Comparison of ENCODE assay signal across 23 mouse cellular contexts in genomic region chr13:36351529-36351928, GRCm38 (mm10).
A peak's percentile ranks its signal among the peaks of the same experiment; 100 is the strongest.
DNase-seq lines count a peak whose midpoint lies in the region; ATAC-seq and TF ChIP-seq lines count a peak whose summit lies in the region.
"Had no signal": no experiment of that assay in that cellular context is flagged by ENCODE, and none has a peak within 500 bp of the region (broad histone marks: within the 10 kb centered on the region; RNA-seq: fewer than 3 reads in every experiment).

No protein-coding gene starts in this region.

- no peak overlapping the region for H3K27ac ChIP-seq in heart, embryonic 15.5 days
- H3K27ac ChIP-seq in lung, embryonic 14.5 days (ENCODE audit: low read depth): no peak overlapping the region; the same call in 1 of the 2 replicates
- H3K27ac ChIP-seq: embryonic facial prominence, embryonic 12.5 days; hindbrain, embryonic 15.5 days; left cerebral cortex, adult 2 months; limb, embryonic 15.5 days; midbrain, embryonic 10.5 days; neural tube, embryonic 15.5 days; stomach, embryonic 15.5 days had no signal

- DNase-seq in embryo, embryonic 10 days (ENCODE audit: low spot score): peak; percentile 20
- DNase-seq in embryo, embryonic 9.5 days (ENCODE audit: extremely low spot score): no peak
- no peak for DNase-seq in heart, adult 8-10 months (ENCODE audit: low spot score)
- peak; percentile 51 for DNase-seq in lung, embryonic 14.5 days
- DNase-seq in lung, postnatal 36 days: no peak
- DNase-seq in lung, postnatal 10 days: peak; percentile 8
- DNase-seq: adrenal gland, adult 8-10 months; cerebellum, adult 11-12 months; forebrain, postnatal 0 days; gastrocnemius, postnatal 14 days; kidney, adult 2 months; kidney, postnatal 10 days; left cerebral cortex, postnatal 4 days; thymus, postnatal 36 days had no signal

- no peak for ATAC-seq in heart, embryonic 15.5 days (replicated peaks; ENCODE audit: insufficient number of reproducible peaks, insufficient read depth, low FRiP score, low read depth)
- peak; percentile 41; the same call in 1 of the 2 replicates for ATAC-seq in lung, embryonic 14.5 days (ENCODE audit: insufficient read depth)
- ATAC-seq: activated CD4-positive, CD25-positive, alpha-beta regulatory T cell, adult 4 months; forebrain, postnatal 0 days had no signal

- no peaks in the 10 kb centered on the region for H3K9me3 ChIP-seq in heart, embryonic 15.5 days (replicated peaks)
- no peaks in the 10 kb centered on the region for H3K9me3 ChIP-seq in lung, embryonic 14.5 days (ENCODE audit: low read depth, low read length)
- H3K9me3 ChIP-seq: embryonic facial prominence, embryonic 12.5 days; hindbrain, embryonic 15.5 days; limb, embryonic 15.5 days; midbrain, embryonic 10.5 days; neural tube, embryonic 15.5 days; stomach, embryonic 15.5 days had no signal

- H3K36me3 ChIP-seq in heart, embryonic 15.5 days: no peaks in the 10 kb centered on the region
- no peaks in the 10 kb centered on the region for H3K36me3 ChIP-seq in lung, embryonic 14.5 days (ENCODE audit: insufficient read depth)
- H3K36me3 ChIP-seq: embryonic facial prominence, embryonic 12.5 days; hindbrain, embryonic 15.5 days; limb, embryonic 15.5 days; midbrain, embryonic 10.5 days; neural tube, embryonic 15.5 days; stomach, embryonic 15.5 days had no signal

- H3K4me2 ChIP-seq in heart, embryonic 15.5 days: 0 out of 2 replicates have a peak overlapping the region, but pooled peaks have one; percentile 1
- no peak overlapping the region for H3K4me2 ChIP-seq in lung, embryonic 14.5 days
- H3K4me2 ChIP-seq: embryonic facial prominence, embryonic 12.5 days; hindbrain, embryonic 15.5 days; limb, embryonic 15.5 days; neural tube, embryonic 15.5 days; stomach, embryonic 15.5 days had no signal

- no peaks in the 10 kb centered on the region for H3K4me1 ChIP-seq in heart, embryonic 15.5 days (replicated peaks)
- H3K4me1 ChIP-seq in lung, embryonic 14.5 days (ENCODE audit: insufficient read depth): no peaks in the 10 kb centered on the region
- H3K4me1 ChIP-seq: embryonic facial prominence, embryonic 12.5 days; hindbrain, embryonic 15.5 days; limb, embryonic 15.5 days; midbrain, embryonic 10.5 days; neural tube, embryonic 15.5 days; stomach, embryonic 15.5 days had no signal

- no peak overlapping the region for H3K4me3 ChIP-seq in heart, embryonic 15.5 days
- no peak overlapping the region for H3K4me3 ChIP-seq in lung, embryonic 14.5 days (ENCODE audit: low read depth, low read length)
- H3K4me3 ChIP-seq: embryonic facial prominence, embryonic 12.5 days; hindbrain, embryonic 15.5 days; left cerebral cortex, adult 2 months; limb, embryonic 15.5 days; midbrain, embryonic 10.5 days; neural tube, embryonic 15.5 days; stomach, embryonic 15.5 days had no signal

- 38% methylated on average over 11 of the region's 11 CpGs for whole genome bisulfite sequencing in heart, embryonic 15.5 days
- 23% methylated on average over 11 of the region's 11 CpGs for WGBS in lung, embryonic 14.5 days

- no peak for TF ChIP-seq CTCF in lung, embryonic 14.5 days (IDR thresholded peaks at IDR 0.05; ENCODE audit: low read depth)

- no peaks in the 10 kb centered on the region for H3K27me3 ChIP-seq in heart, embryonic 15.5 days
- H3K27me3 ChIP-seq in lung, embryonic 14.5 days (ENCODE audit: insufficient read depth, low read length): no peaks in the 10 kb centered on the region
- H3K27me3 ChIP-seq: embryonic facial prominence, embryonic 12.5 days; hindbrain, embryonic 15.5 days; limb, embryonic 15.5 days; neural tube, embryonic 15.5 days; stomach, embryonic 15.5 days had no signal

- H3K9ac ChIP-seq in heart, embryonic 15.5 days: no peak overlapping the region
- H3K9ac ChIP-seq in lung, embryonic 14.5 days: no peak overlapping the region
- H3K9ac ChIP-seq: embryonic facial prominence, embryonic 12.5 days; forebrain, postnatal 0 days; hindbrain, embryonic 15.5 days; limb, embryonic 15.5 days; neural tube, embryonic 15.5 days; stomach, embryonic 15.5 days had no signal

Comparison
In these comparisons a context has a peak if more than half of its experiments do, and no peak if none do; other contexts are left out.
1. DNase-seq: peak in embryo, embryonic 10 days (single experiment), lung, embryonic 14.5 days (single experiment) and lung, postnatal 10 days (single experiment); none in embryo, embryonic 9.5 days (single experiment), heart, adult 8-10 months (single experiment) and lung, postnatal 36 days (single experiment).